Mouse (Mus musculus) midbrain, postnatal 0 days (tissue): ENCODE results near the gene Gclc. TPM values are rescaled to one million over a fixed set of nuclear protein-coding genes. Genes with fewer than 3 reads are reported as not detected.

Experiments used
- ATAC-seq: fragments of 200-750 bp; cut with Nextera tagmentation; 2 replicates; pipeline ENCODE4 v1.8.0; 2017; ENCODE audit warnings: moderate number of reproducible peaks, mild to moderate bottlenecking, moderate TSS enrichment, moderate library complexity; ENCODE audit not compliant: low FRiP score
- DNase-seq: peaks from one replicate; pipeline ENCODE4 v3.0.0-alpha.2; 2015; ENCODE audit warnings: low spot score
- H3K27ac ChIP-seq: fragments of 300-500 bp; sonication (generic); 2 replicates; pipeline ENCODE4 v1.5.1; 2014; ENCODE audit warnings: low read depth, mild to moderate bottlenecking, low read length, mixed read lengths
- H3K27me3 ChIP-seq: fragments of 300-500 bp; sonication (generic); 2 replicates; pipeline ENCODE4 v1.6.1; 2014; ENCODE audit warnings: low read length, control low read depth, mixed read lengths; ENCODE audit not compliant: insufficient read depth
- H3K36me3 ChIP-seq: fragments of 300-500 bp; sonication (generic); 2 replicates; pipeline ENCODE4 v1.6.1; 2014; ENCODE audit warnings: low read length, control low read depth, mixed read lengths; ENCODE audit not compliant: insufficient read depth
- H3K4me1 ChIP-seq: fragments of 300-500 bp; sonication (generic); 2 replicates; pipeline ENCODE4 v1.6.1; 2014; ENCODE audit warnings: mild to moderate bottlenecking, control low read depth, antibody characterized with exemption, low read length, mixed read lengths; ENCODE audit not compliant: insufficient read depth
- H3K4me2 ChIP-seq: fragments of 300-500 bp; sonication (generic); 2 replicates; pipeline ENCODE4 v1.6.1; 2014; ENCODE audit warnings: low read depth, mild to moderate bottlenecking, low read length, mixed read lengths; ENCODE audit not compliant: poor library complexity, severe bottlenecking
- H3K4me3 ChIP-seq: fragments of 300-500 bp; sonication (generic); 2 replicates; pipeline ENCODE4 v1.5.1; 2014; ENCODE audit warnings: low read depth, mild to moderate bottlenecking, low read length, moderate library complexity
- H3K9ac ChIP-seq: fragments of 300-500 bp; sonication (generic); replicated peaks from 2 replicates; pipeline ENCODE4 v1.6.1; 2014; ENCODE audit warnings: mild to moderate bottlenecking, low read length, moderate library complexity, mixed read lengths; ENCODE audit not compliant: poor library complexity, severe bottlenecking
- H3K9me3 ChIP-seq: fragments of 300-500 bp; sonication (generic); 2 replicates; pipeline ENCODE4 v1.6.1; 2016; ENCODE audit warnings: low read length, control low read depth
- CTCF ChIP-seq: IDR thresholded peaks from 2 replicates; pipeline ENCODE4 v1.5.1; 2016; ENCODE audit warnings: antibody characterized with exemption, mild to moderate bottlenecking
- WGBS: fragments of 180-500 bp; shearing (Covaris S2); extraction: QIAGEN DNeasy Blood & Tissue Kit; methylation state at CpG from one replicate; pipeline ENCODE4 v1.1.7; 2014; 5-methylcytosine and 5-hydroxymethylcytosine counted together
- polyA plus RNA-seq: library from polyadenylated mRNA; unstranded; fragments of >200 nt; fragmentation: Nextera tagmentation; extraction: Ambion mirVana; gene quantifications from 2 replicates; pipeline ENCODE4 v1.2.1, GENCODE M21; 2015
- total RNA-seq: library from RNA; depleted of rRNA; stranded (reverse); fragments of >200 nt; gene quantifications from 2 replicates; pipeline ENCODE4 v1.2.3, GENCODE M21; 2014

Gclc gene
- total and polyA plus RNA-seq, 2 experiments from 2014 or later = 15.7 to 29.7 TPM

DNA sequence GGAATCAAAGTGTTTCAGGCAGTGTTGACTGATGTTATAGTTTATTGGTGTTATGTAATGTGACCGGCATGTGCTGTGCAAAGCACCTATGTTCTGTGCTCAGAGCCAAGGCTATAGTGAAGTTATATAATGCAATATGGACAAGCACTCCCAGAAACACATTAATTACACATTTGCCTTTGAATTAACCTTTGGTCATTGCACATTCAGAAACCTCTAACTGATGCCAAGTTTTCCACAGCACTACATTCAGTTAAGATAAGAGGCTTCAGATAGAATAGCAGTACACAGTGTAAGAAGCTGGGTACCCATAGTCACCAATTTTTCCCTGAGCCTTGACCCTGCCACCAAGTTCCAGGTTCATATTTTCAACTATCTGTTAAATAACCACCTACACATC lies 32.0 kb upstream of the Gclc start:
- no peak overlapping the region for H3K27ac ChIP-seq
- no peaks in the 10 kb centered on the region for H3K36me3 ChIP-seq
- no peak for TF ChIP-seq CTCF
- H3K27me3 ChIP-seq = no peaks in the 10 kb centered on the region
- DNase-seq = no peak
- no peak overlapping the region for H3K9ac ChIP-seq
- no peaks in the 10 kb centered on the region for H3K4me1 ChIP-seq
- no peak overlapping the region for H3K4me3 ChIP-seq
- no peak for ATAC-seq
- H3K9me3 ChIP-seq = no peaks in the 10 kb centered on the region
- 97% methylated on average over 1 of the region's 1 CpGs for WGBS
- no peak overlapping the region for H3K4me2 ChIP-seq

- no peaks in the 10 kb centered on the region for H3K27me3 ChIP-seq
- no peak overlapping the region for H3K4me2 ChIP-seq
- no peak for DNase-seq
- no peak overlapping the region for H3K4me3 ChIP-seq
- WGBS = 85% methylated on average over 6 of the region's 6 CpGs
- H3K27ac ChIP-seq = no peak overlapping the region
- no peaks in the 10 kb centered on the region for H3K4me1 ChIP-seq
- no peak for TF ChIP-seq CTCF
- H3K9me3 ChIP-seq = no peaks in the 10 kb centered on the region
- H3K36me3 ChIP-seq = no peaks in the 10 kb centered on the region
- H3K9ac ChIP-seq = no peak overlapping the region
- no peak for ATAC-seq
Measured at GRCm38 (mm10) chr9:77724216-77724615, 30.1 kb upstream of the Gclc start.

GRCm38 (mm10) chr9:77725448-77725847 lies 28.9 kb upstream of the Gclc start:
- Histone ChIP-seq H3K9me3 (no peaks in the 10 kb centered on the region), H3K27me3 (no peaks in the 10 kb centered on the region), H3K4me1 (no peaks in the 10 kb centered on the region), H3K4me3 (no peak overlapping the region), H3K36me3 (no peaks in the 10 kb centered on the region), H3K9ac (no peak overlapping the region), H3K4me2 (no peak overlapping the region), H3K27ac (no peak overlapping the region)
- 92% methylated on average over 8 of the region's 8 CpGs for WGBS
- TF ChIP-seq CTCF = no peak
- DNase-seq (no peak), ATAC-seq (no peak)

GRCm38 (mm10) chr9:77726018-77726684 lies 28.2 kb upstream of the Gclc start:
- Histone ChIP-seq H3K27ac (no peak overlapping the region), H3K36me3 (no peaks in the 10 kb centered on the region), H3K9me3 (no peaks in the 10 kb centered on the region), H3K4me3 (no peak overlapping the region), H3K4me1 (no peaks in the 10 kb centered on the region), H3K4me2 (no peak overlapping the region), H3K27me3 (no peaks in the 10 kb centered on the region), H3K9ac (no peak overlapping the region)
- DNase-seq (no peak), ATAC-seq (no peak)
- TF ChIP-seq CTCF = no peak
- 77% methylated on average over 6 of the region's 6 CpGs for WGBS

- 91% methylated on average over 2 of the region's 2 CpGs for WGBS
- no peak overlapping the region for H3K4me2 ChIP-seq
- no peaks in the 10 kb centered on the region for H3K27me3 ChIP-seq
- no peak for TF ChIP-seq CTCF
- H3K4me3 ChIP-seq = no peak overlapping the region
- H3K9me3 ChIP-seq = no peaks in the 10 kb centered on the region
- H3K4me1 ChIP-seq = no peaks in the 10 kb centered on the region
- ATAC-seq (no peak), DNase-seq (no peak)
- no peak overlapping the region for H3K27ac ChIP-seq
- H3K9ac ChIP-seq = no peak overlapping the region
- no peaks in the 10 kb centered on the region for H3K36me3 ChIP-seq
Measured at GRCm38 (mm10) chr9:77727012-77727411, 27.3 kb upstream of the Gclc start.

DNA sequence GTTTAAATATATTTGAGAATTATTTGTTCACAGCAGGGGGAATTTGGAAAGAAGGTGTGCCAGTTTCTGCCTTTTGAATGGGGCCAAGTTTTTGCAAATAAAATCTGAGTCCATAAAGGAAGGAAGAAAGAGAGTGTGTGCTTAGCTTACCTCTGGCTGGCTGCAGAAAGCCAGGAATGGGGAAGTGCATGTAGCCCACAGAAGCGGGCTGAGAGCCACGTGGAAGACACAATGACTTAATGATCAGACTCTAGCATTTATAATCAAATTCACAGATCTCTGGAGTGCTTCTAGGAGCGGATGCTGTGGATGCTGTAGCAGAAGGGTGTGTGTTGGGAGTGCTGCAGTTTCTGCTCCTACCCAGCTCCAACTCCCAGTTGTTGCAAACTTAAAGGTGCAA lies 22.3 kb upstream of the Gclc start:
- H3K4me1 ChIP-seq = no peaks in the 10 kb centered on the region
- ATAC-seq = no peak
- no peaks in the 10 kb centered on the region for H3K36me3 ChIP-seq
- H3K4me2 ChIP-seq = no peak overlapping the region
- no peak for DNase-seq
- WGBS = 54% methylated on average over 3 of the region's 3 CpGs
- TF ChIP-seq CTCF = no peak
- no peaks in the 10 kb centered on the region for H3K9me3 ChIP-seq
- no peaks in the 10 kb centered on the region for H3K27me3 ChIP-seq
- no peak overlapping the region for H3K27ac ChIP-seq
- no peak overlapping the region for H3K4me3 ChIP-seq
- H3K9ac ChIP-seq = no peak overlapping the region
